Mouse (Mus musculus) forebrain, embryonic 16.5 days (tissue): ENCODE results near the gene Stat3. TPM values are rescaled to one million over a fixed set of nuclear protein-coding genes. Genes with fewer than 3 reads are reported as not detected.

Experiments used
- ATAC-seq: fragments of 200-750 bp; cut with Nextera tagmentation; 2 replicates; pipeline ENCODE4 v1.8.0; 2017; ENCODE audit warnings: mild to moderate bottlenecking, moderate library complexity
- H3K27ac ChIP-seq: fragments of 300-500 bp; sonication (generic); 2 replicates; pipeline ENCODE4 v1.5.1; 2014; ENCODE audit warnings: low read length, control low read depth
- H3K27me3 ChIP-seq: fragments of 300-500 bp; sonication (generic); replicated peaks from 2 replicates; pipeline ENCODE4 v1.6.1; 2014; ENCODE audit warnings: low read length; ENCODE audit not compliant: control insufficient read depth, insufficient read depth
- H3K36me3 ChIP-seq: fragments of 300-500 bp; sonication (generic); 2 replicates; pipeline ENCODE4 v1.6.1; 2014; ENCODE audit not compliant: control insufficient read depth, insufficient read depth
- H3K4me1 ChIP-seq: fragments of 300-500 bp; sonication (generic); replicated peaks from 2 replicates; pipeline ENCODE4 v1.6.1; 2014; ENCODE audit warnings: low read length; ENCODE audit not compliant: control insufficient read depth, insufficient read depth
- H3K4me2 ChIP-seq: fragments of 300-500 bp; sonication (generic); 2 replicates; pipeline ENCODE4 v1.6.1; 2014; ENCODE audit warnings: mild to moderate bottlenecking, low read length, control low read depth
- H3K4me3 ChIP-seq: fragments of 300-500 bp; sonication (generic); replicated peaks from 2 replicates; pipeline ENCODE4 v1.5.1; 2014; ENCODE audit warnings: mild to moderate bottlenecking, low read length, control low read depth
- H3K9ac ChIP-seq: fragments of 300-500 bp; sonication (generic); replicated peaks from 2 replicates; pipeline ENCODE4 v1.6.1; 2014; ENCODE audit warnings: low read depth, low read length, control low read depth
- H3K9me3 ChIP-seq: fragments of 300-500 bp; sonication (generic); 2 replicates; pipeline ENCODE4 v1.6.1; 2016; ENCODE audit warnings: low read length; ENCODE audit not compliant: control insufficient read depth
- WGBS: fragments of 180-500 bp; shearing (Covaris S2); extraction: QIAGEN DNeasy Blood & Tissue Kit; methylation state at CpG from one replicate; pipeline ENCODE4 v1.1.7; 2014; 5-methylcytosine and 5-hydroxymethylcytosine counted together
- polyA plus RNA-seq: library from polyadenylated mRNA; unstranded; fragments of >200 nt; fragmentation: Nextera tagmentation; extraction: Ambion mirVana; gene quantifications from 2 replicates; pipeline ENCODE4 v1.2.1, GENCODE M21; 2015

The Stat3 gene
- polyA plus RNA-seq, 1 experiment from 2014 or later, result 31.5 TPM

- ATAC-seq, result no peak
- WGBS, result 72% methylated on average over 7 of the region's 7 CpGs
- no peak overlapping the region for H3K9ac ChIP-seq
- no peak overlapping the region for H3K4me2 ChIP-seq
- H3K9me3 ChIP-seq, result no peaks in the 10 kb centered on the region
- H3K4me1 ChIP-seq, result peaks cover 3% of the 10 kb centered on the region
- no peaks in the 10 kb centered on the region for H3K36me3 ChIP-seq
- H3K27me3 ChIP-seq, result peaks cover 27% of the 10 kb centered on the region
- H3K4me3 ChIP-seq, result no peak overlapping the region
- no peak overlapping the region for H3K27ac ChIP-seq
Measured at GRCm38 (mm10) chr11:100975241-100975640, 35.9 kb upstream of the Stat3 start.

GRCm38 (mm10) chr11:100974381-100974970 is 35.1 kb upstream of the Stat3 start:
- Histone ChIP-seq H3K9ac (no peak overlapping the region), H3K9me3 (no peaks in the 10 kb centered on the region), H3K4me2 (no peak overlapping the region), H3K4me3 (no peak overlapping the region), H3K4me1 (peaks cover 11% of the 10 kb centered on the region), H3K36me3 (no peaks in the 10 kb centered on the region), H3K27me3 (peaks cover 35% of the 10 kb centered on the region), H3K27ac (no peak overlapping the region)
- ATAC-seq, result no peak
- WGBS, result 80% methylated on average over 14 of the region's 14 CpGs

GRCm38 (mm10) chr11:100973245-100973644 is 33.9 kb upstream of the Stat3 start:
- Histone ChIP-seq H3K4me1 (peaks cover 11% of the 10 kb centered on the region), H3K27ac (no peak overlapping the region), H3K36me3 (no peaks in the 10 kb centered on the region), H3K9ac (no peak overlapping the region), H3K4me3 (no peak overlapping the region), H3K27me3 (peaks cover 46% of the 10 kb centered on the region), H3K4me2 (no peak overlapping the region), H3K9me3 (no peaks in the 10 kb centered on the region)
- 91% methylated on average over 7 of the region's 7 CpGs for WGBS
- ATAC-seq, result no peak

- WGBS, result 69% methylated on average over 10 of the region's 10 CpGs
Measured at GRCm38 (mm10) chr11:100971455-100971854, 32.1 kb upstream of the Stat3 start.

GRCm38 (mm10) chr11:100970557-100970937 is 31.2 kb upstream of the Stat3 start, which contains the start of gene Cavin1:
TSS of gene Cavin1 (minus strand) at chr11:100970887.
- ATAC-seq, result peak; percentile 40
- peaks cover 61% of the 10 kb centered on the region for H3K27me3 ChIP-seq
- H3K4me2 ChIP-seq, result peak within 1 kb of the TSS; percentile 38
- WGBS, result 2% methylated on average over 20 of the region's 20 CpGs
- H3K9me3 ChIP-seq, result no peaks in the 10 kb centered on the region
- H3K36me3 ChIP-seq, result no peaks in the 10 kb centered on the region
- no peak within 1 kb of the TSS for H3K27ac ChIP-seq
- peaks cover 11% of the 10 kb centered on the region for H3K4me1 ChIP-seq
- H3K4me3 ChIP-seq, result peak within 1 kb of the TSS; percentile 38
- H3K9ac ChIP-seq, result peak within 1 kb of the TSS; percentile 34

More at GRCm38 (mm10) chr11:100971455-100971854, 32.1 kb upstream of the Stat3 start:
- H3K4me3 ChIP-seq, result no peak overlapping the region
- no peak overlapping the region for H3K27ac ChIP-seq
- H3K36me3 ChIP-seq, result no peaks in the 10 kb centered on the region
- no peak for ATAC-seq
- peaks cover 11% of the 10 kb centered on the region for H3K4me1 ChIP-seq
- H3K9me3 ChIP-seq, result no peaks in the 10 kb centered on the region
- no peak overlapping the region for H3K9ac ChIP-seq
- H3K4me2 ChIP-seq, result no peak overlapping the region
- peaks cover 57% of the 10 kb centered on the region for H3K27me3 ChIP-seq

- H3K27me3 ChIP-seq, result peaks cover 61% of the 10 kb centered on the region
- no peak for ATAC-seq
Measured at GRCm38 (mm10) chr11:100969744-100970556, 30.6 kb upstream of the Stat3 start.

GRCm38 (mm10) chr11:100969189-100969743 is 29.9 kb upstream of the Stat3 start:
- Histone ChIP-seq H3K4me1 (peaks cover 11% of the 10 kb centered on the region), H3K36me3 (no peaks in the 10 kb centered on the region), H3K27me3 (peaks cover 61% of the 10 kb centered on the region), H3K9me3 (no peaks in the 10 kb centered on the region), H3K9ac (no peak overlapping the region), H3K4me2 (peak overlapping the region; percentile 38), H3K27ac (no peak overlapping the region), H3K4me3 (peak overlapping the region; percentile 38)
- ATAC-seq, result no peak
- WGBS, result 13% methylated on average over 32 of the region's 35 CpGs

More at GRCm38 (mm10) chr11:100969744-100970556, 30.6 kb upstream of the Stat3 start:
- H3K9me3 ChIP-seq, result no peaks in the 10 kb centered on the region
- WGBS, result under 1% methylated on average over 65 of the region's 65 CpGs
- H3K4me1 ChIP-seq, result peaks cover 11% of the 10 kb centered on the region
- no peak overlapping the region for H3K27ac ChIP-seq
- peak overlapping the region; percentile 34 for H3K9ac ChIP-seq
- no peaks in the 10 kb centered on the region for H3K36me3 ChIP-seq
- peak overlapping the region; percentile 38 for H3K4me3 ChIP-seq
- H3K4me2 ChIP-seq, result peak overlapping the region; percentile 38

GRCm38 (mm10) chr11:100968501-100968900 is 29.2 kb upstream of the Stat3 start:
- no peak for ATAC-seq
- H3K36me3 ChIP-seq, result no peaks in the 10 kb centered on the region
- WGBS, result 79% methylated on average over 5 of the region's 5 CpGs
- H3K4me2 ChIP-seq, result no peak overlapping the region
- H3K4me1 ChIP-seq, result peaks cover 11% of the 10 kb centered on the region
- peaks cover 61% of the 10 kb centered on the region for H3K27me3 ChIP-seq
- H3K4me3 ChIP-seq, result no peak overlapping the region
- no peak overlapping the region for H3K27ac ChIP-seq
- no peak overlapping the region for H3K9ac ChIP-seq
- H3K9me3 ChIP-seq, result no peaks in the 10 kb centered on the region

GRCm38 (mm10) chr11:100967881-100968420 is 28.6 kb upstream of the Stat3 start:
- H3K9ac ChIP-seq, result no peak overlapping the region
- H3K4me2 ChIP-seq, result no peak overlapping the region
- no peak for ATAC-seq
- H3K36me3 ChIP-seq, result no peaks in the 10 kb centered on the region
- no peaks in the 10 kb centered on the region for H3K9me3 ChIP-seq
- H3K27ac ChIP-seq, result no peak overlapping the region
- peaks cover 55% of the 10 kb centered on the region for H3K27me3 ChIP-seq
- 82% methylated on average over 5 of the region's 5 CpGs for WGBS
- no peak overlapping the region for H3K4me3 ChIP-seq
- H3K4me1 ChIP-seq, result peaks cover 11% of the 10 kb centered on the region
